Mouse (Mus musculus): ENCODE measurements at regions not wholly inside any gene's neighbourhood (a gene's known extent, or its start where the extent isn't known, plus 50 kb on each side); places are given as distances from the start of the nearest gene placed in this dataset.

DNA sequence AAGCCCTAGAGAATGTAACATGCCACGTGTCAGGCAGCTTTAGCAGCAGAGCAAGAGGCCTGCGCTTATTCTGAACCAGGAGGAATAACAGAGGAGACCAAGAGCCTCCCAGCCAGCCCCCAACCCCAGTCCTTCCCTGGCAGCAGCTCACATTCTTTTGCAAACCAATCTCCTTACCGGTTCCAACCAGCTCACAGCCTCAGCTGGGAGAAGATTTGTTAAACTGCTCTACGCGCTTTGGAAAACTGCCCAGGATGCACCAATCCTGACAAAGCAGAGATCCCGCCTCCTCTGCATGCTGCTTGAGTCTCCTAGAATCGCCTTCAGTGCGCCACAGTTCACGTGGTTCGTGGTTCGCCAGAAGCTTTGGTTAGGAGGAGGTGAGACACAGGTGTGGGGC lies 51.8 kb downstream of the Gm9376 start:
- Histone ChIP-seq H3K27ac (ENCODE audit: low read length) (no peak overlapping the region), H3K4me3 (replicated peaks; ENCODE audit: low read length) (no peak overlapping the region), H3K4me2 (ENCODE audit: low read depth, low read length) (no peak overlapping the region), H3K9me3 (replicated peaks; ENCODE audit: control insufficient read depth, low read length) (no peaks in the 10 kb centered on the region), H3K4me1 (ENCODE audit: control insufficient read depth, insufficient read depth, low read length) (peaks cover 4% of the 10 kb centered on the region; the same call in 1 of the 2 replicates), H3K27me3 (ENCODE audit: control insufficient read depth, insufficient read depth, low read length) (peaks cover 7% of the 10 kb centered on the region), H3K36me3 (ENCODE audit: control insufficient read depth, insufficient read depth, low read length) (no peaks in the 10 kb centered on the region), H3K9ac (ENCODE audit: low read length) (no peak overlapping the region)
- no peak for ATAC-seq (ENCODE audit: insufficient read depth, low FRiP score)
- 55% methylated on average over 11 of the region's 11 CpGs for WGBS

DNA sequence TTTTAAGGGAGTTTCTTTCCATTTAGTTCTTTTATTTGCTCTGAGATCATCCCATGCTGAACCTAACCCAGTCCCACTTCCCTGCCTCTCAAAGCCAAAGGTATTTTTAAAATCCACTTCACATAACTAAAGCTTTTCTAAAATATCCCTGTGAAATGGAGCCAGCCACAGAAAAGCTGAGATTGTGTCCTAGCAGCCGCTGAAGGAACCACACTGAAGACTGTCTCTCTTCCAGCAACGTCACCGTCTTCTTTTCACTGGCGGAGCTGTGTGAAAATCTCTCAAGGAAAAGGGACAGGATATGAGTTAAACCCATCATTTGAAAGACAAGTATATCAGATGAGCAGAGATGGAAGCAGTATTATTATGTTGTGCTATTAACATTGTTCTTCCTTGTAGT lies 53.3 kb downstream of the Gm9376 start:
- no peak for ATAC-seq (ENCODE audit: insufficient read depth, low FRiP score)
- H3K27me3 ChIP-seq (ENCODE audit: control insufficient read depth, insufficient read depth, low read length) = peaks cover 7% of the 10 kb centered on the region
- no peak overlapping the region for H3K9ac ChIP-seq (ENCODE audit: low read length)
- no peaks in the 10 kb centered on the region for H3K36me3 ChIP-seq (ENCODE audit: control insufficient read depth, insufficient read depth, low read length)
- H3K4me2 ChIP-seq (ENCODE audit: low read depth, low read length) = no peak overlapping the region
- H3K27ac ChIP-seq (ENCODE audit: low read length) = no peak overlapping the region
- no peak overlapping the region for H3K4me3 ChIP-seq (replicated peaks; ENCODE audit: low read length)
- peaks cover 4% of the 10 kb centered on the region; the same call in 1 of the 2 replicates for H3K4me1 ChIP-seq (ENCODE audit: control insufficient read depth, insufficient read depth, low read length)
- WGBS = 88% methylated on average over 4 of the region's 4 CpGs
- H3K9me3 ChIP-seq (replicated peaks; ENCODE audit: control insufficient read depth, low read length) = no peaks in the 10 kb centered on the region

DNA sequence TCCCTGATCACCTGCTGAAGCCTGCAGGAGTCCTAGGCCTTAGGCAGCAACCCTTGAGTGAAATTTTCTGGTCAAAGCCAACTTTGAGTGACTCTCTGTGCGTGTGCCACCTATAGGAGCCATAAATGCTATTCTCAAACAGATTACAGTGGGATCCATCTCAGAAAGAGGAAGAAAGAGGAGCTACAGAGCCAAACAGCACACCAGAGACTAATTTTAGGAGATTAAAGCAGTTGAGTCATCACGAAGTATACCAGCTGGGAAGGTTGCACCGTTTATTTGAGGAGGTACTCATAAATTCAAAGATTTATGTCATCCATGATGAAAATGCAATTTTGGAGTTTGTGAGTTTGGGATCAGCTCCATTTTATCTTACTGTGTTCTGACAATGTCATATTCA lies 54.3 kb downstream of the Gm9376 start:
- Histone ChIP-seq H3K9ac (ENCODE audit: low read length) (no peak overlapping the region), H3K4me3 (replicated peaks; ENCODE audit: low read length) (no peak overlapping the region), H3K4me1 (ENCODE audit: control insufficient read depth, insufficient read depth, low read length) (peaks cover 4% of the 10 kb centered on the region; the same call in 1 of the 2 replicates), H3K27me3 (ENCODE audit: control insufficient read depth, insufficient read depth, low read length) (peaks cover 7% of the 10 kb centered on the region), H3K9me3 (replicated peaks; ENCODE audit: control insufficient read depth, low read length) (no peaks in the 10 kb centered on the region), H3K27ac (ENCODE audit: low read length) (no peak overlapping the region), H3K4me2 (ENCODE audit: low read depth, low read length) (no peak overlapping the region), H3K36me3 (ENCODE audit: control insufficient read depth, insufficient read depth, low read length) (no peaks in the 10 kb centered on the region)
- no peak for ATAC-seq (ENCODE audit: insufficient read depth, low FRiP score)
- 67% methylated on average over 3 of the region's 3 CpGs for WGBS

DNA sequence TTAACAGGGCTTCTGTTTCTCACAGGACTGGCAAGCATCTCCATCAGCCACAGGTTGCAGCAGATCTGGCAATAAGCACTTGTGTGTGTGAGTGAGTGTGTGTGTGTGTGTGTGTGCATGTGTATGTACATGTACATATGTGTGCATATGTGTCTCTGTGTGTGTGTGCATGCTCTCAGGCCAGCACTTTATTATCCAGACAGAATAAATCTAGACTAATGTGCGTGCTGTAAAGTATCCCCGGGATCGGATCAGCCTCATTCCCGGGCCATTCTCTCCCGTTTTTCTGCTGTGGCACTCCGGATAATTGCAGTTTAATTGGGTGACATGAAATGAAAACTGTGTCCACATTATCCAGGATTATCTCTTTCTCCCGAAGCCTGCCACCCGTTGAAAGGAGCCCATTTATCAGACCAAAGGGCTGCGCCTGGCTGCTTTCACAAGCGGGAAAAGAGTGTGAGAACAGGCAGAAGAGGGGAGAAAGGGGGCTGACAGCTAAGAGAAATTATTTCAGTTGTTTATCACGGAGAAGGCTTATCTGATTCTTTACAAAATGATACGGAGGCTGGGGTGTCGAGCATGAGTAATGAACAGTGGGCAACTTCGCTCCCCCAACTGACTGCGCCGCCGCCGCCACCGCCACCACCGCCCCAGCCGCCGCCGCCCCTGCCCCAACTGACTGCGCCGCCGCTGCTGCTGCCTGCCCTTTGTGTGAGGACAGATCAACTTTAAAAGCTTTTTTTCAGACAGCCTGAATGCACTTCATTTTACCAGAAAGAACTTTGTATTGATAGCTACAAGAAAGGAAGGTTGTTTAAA lies 55.5 kb downstream of the Gm9376 start:
- no peaks in the 10 kb centered on the region for H3K36me3 ChIP-seq (ENCODE audit: control insufficient read depth, insufficient read depth, low read length)
- ATAC-seq (ENCODE audit: insufficient read depth, low FRiP score) = no peak
- peak overlapping the region; percentile 48 for H3K4me2 ChIP-seq (ENCODE audit: low read depth, low read length)
- WGBS = 14% methylated on average over 26 of the region's 26 CpGs
- H3K9me3 ChIP-seq (replicated peaks; ENCODE audit: control insufficient read depth, low read length) = no peaks in the 10 kb centered on the region
- H3K4me1 ChIP-seq (ENCODE audit: control insufficient read depth, insufficient read depth, low read length) = peaks cover 4% of the 10 kb centered on the region; the same call in 1 of the 2 replicates
- peaks cover 7% of the 10 kb centered on the region for H3K27me3 ChIP-seq (ENCODE audit: control insufficient read depth, insufficient read depth, low read length)
- peak overlapping the region; percentile 16 for H3K9ac ChIP-seq (ENCODE audit: low read length)
- no peak overlapping the region for H3K27ac ChIP-seq (ENCODE audit: low read length)
- peak overlapping the region; percentile 28 for H3K4me3 ChIP-seq (replicated peaks; ENCODE audit: low read length)

DNA sequence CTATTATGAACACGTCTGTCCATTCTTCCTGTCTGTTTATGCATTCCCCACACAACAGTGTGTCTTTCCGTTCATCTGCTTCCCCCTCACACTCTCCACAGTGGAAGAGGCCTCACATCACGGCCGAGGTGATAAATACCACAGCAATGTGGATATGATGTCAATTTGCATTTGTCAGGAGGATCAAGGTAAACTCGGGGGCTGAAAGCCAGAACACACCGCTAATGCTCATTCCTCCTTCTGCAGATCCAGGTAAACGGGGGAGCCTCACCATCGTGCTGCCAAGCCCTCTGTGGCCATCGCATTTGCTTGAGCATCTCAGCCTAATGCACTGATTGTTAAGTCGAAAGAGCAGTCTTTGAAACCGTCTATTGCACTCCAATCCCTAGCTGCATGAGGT lies 56.1 kb downstream of the Gm9376 start:
- Histone ChIP-seq H3K4me2 (ENCODE audit: low read depth, low read length) (peak overlapping the region; percentile 48), H3K9ac (ENCODE audit: low read length) (no peak overlapping the region), H3K4me1 (ENCODE audit: control insufficient read depth, insufficient read depth, low read length) (peaks cover 4% of the 10 kb centered on the region; the same call in 1 of the 2 replicates), H3K36me3 (ENCODE audit: control insufficient read depth, insufficient read depth, low read length) (no peaks in the 10 kb centered on the region), H3K27ac (ENCODE audit: low read length) (no peak overlapping the region), H3K9me3 (replicated peaks; ENCODE audit: control insufficient read depth, low read length) (no peaks in the 10 kb centered on the region), H3K27me3 (ENCODE audit: control insufficient read depth, insufficient read depth, low read length) (peaks cover 7% of the 10 kb centered on the region), H3K4me3 (replicated peaks; ENCODE audit: low read length) (peak overlapping the region; percentile 28)
- no peak for ATAC-seq (ENCODE audit: insufficient read depth, low FRiP score)
- WGBS = 20% methylated on average over 11 of the region's 11 CpGs

DNA sequence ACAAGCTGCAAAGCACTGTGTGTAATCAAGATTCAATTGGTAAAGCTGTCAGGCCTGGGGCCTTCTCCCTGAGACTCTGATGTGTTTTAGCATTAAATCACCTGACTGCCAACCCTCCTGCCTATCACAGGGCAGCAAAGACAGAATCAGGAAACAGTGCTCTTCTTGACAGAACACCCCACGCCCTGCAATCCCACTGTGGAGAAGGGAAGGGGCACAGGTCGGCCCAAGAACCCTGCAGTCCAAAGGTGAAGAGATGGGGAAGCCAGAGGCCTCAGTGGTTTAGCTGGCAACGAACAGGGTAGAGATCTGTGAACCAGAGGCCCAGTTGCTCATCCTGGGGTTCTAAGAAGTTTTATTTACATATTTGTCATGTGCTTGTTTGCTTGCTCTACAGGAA lies 71.3 kb downstream of the Gm9376 start:
- Histone ChIP-seq H3K27me3 (ENCODE audit: control insufficient read depth, insufficient read depth, low read length) (no peaks in the 10 kb centered on the region), H3K36me3 (ENCODE audit: control insufficient read depth, insufficient read depth, low read length) (no peaks in the 10 kb centered on the region), H3K9me3 (replicated peaks; ENCODE audit: control insufficient read depth, low read length) (no peaks in the 10 kb centered on the region), H3K4me2 (ENCODE audit: low read depth, low read length) (no peak overlapping the region), H3K4me3 (replicated peaks; ENCODE audit: low read length) (no peak overlapping the region), H3K4me1 (ENCODE audit: control insufficient read depth, insufficient read depth, low read length) (no peaks in the 10 kb centered on the region), H3K27ac (ENCODE audit: low read length) (no peak overlapping the region), H3K9ac (ENCODE audit: low read length) (no peak overlapping the region)
- WGBS = 64% methylated on average over 3 of the region's 3 CpGs
- no peak for ATAC-seq (ENCODE audit: insufficient read depth, low FRiP score)

DNA sequence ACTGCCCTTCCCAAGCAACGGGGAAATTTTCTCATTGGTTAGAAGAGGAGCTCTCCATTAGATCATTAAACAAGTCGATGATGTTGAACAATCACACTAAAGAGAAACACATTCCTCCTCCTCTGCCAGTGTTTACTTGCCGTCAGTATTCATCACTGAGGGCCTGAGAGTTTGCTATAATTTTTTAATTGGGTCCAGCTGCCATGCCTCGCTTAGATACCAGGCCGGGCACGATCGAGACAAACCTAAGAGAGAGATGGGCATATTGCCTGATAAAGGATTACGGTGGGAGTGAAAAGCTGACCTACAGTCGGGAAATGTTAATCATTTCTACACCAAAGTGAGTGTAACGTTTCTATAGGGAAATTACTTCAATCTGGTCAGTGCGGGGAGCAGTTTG lies 96.2 kb downstream of the Gm9376 start:
- no peaks in the 10 kb centered on the region for H3K36me3 ChIP-seq (ENCODE audit: control insufficient read depth, insufficient read depth, low read length)
- no peak for ATAC-seq (ENCODE audit: insufficient read depth, low FRiP score)
- 51% methylated on average over 11 of the region's 11 CpGs for WGBS
- no peaks in the 10 kb centered on the region for H3K4me1 ChIP-seq (ENCODE audit: control insufficient read depth, insufficient read depth, low read length)
- no peaks in the 10 kb centered on the region for H3K27me3 ChIP-seq (ENCODE audit: control insufficient read depth, insufficient read depth, low read length)
- no peak overlapping the region for H3K4me3 ChIP-seq (replicated peaks; ENCODE audit: low read length)
- no peaks in the 10 kb centered on the region for H3K9me3 ChIP-seq (replicated peaks; ENCODE audit: control insufficient read depth, low read length)
- no peak overlapping the region for H3K27ac ChIP-seq (ENCODE audit: low read length)
- H3K9ac ChIP-seq (ENCODE audit: low read length) = no peak overlapping the region
- no peak overlapping the region for H3K4me2 ChIP-seq (ENCODE audit: low read depth, low read length)

DNA sequence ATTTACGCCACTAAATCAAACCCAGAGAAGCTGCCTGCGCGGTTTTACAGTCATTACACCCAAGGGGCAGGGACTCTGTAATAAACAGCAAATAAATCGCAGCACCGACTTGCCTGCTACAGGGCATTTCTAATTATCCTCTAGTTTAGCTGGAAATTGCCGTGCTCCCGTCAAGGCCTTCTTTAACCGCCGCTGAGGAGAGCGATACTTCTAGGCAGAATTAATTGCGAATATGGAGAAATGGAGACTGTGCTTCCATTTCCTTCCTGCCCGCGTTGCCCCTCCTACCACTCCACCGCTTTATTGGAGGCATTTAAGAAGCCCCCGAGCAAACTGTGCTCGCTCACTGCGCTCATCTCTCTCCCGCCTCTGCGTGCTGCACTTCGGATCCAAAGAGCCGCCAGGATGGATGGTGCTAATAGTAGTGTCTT lies 96.6 kb downstream of the Gm9376 start:
- no peak overlapping the region for H3K4me2 ChIP-seq (ENCODE audit: low read depth, low read length)
- 76% methylated on average over 21 of the region's 21 CpGs for WGBS

DNA sequence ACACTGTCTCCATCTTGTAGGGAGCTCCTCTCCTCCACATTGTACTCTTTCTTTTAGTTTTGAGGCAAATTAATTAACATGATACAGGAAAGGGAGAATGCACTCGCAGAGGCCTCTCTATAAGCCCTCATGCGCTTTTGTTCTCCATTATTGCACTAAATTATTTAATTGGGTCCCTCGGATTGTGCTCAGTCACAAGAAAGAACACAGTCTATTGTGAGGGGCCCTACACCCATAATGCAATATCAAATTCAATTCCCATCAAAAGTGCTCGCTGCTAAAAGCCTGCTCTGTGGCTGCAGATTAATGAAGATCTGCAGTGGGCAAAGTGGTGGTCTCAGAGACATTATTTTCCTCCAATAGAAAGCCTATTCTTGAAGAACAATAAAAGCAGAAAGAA lies 99.8 kb downstream of the Gm9376 start:
- H3K27ac ChIP-seq (ENCODE audit: low read length) = no peak overlapping the region
- H3K9ac ChIP-seq (ENCODE audit: low read length) = no peak overlapping the region
- no peak for ATAC-seq (ENCODE audit: insufficient read depth, low FRiP score)
- H3K9me3 ChIP-seq (replicated peaks; ENCODE audit: control insufficient read depth, low read length) = no peaks in the 10 kb centered on the region
- WGBS = 88% methylated on average over 4 of the region's 4 CpGs
- peaks cover 13% of the 10 kb centered on the region; the same call in 1 of the 2 replicates for H3K4me1 ChIP-seq (ENCODE audit: control insufficient read depth, insufficient read depth, low read length)
- 0 out of 2 replicates have a peak, but pooled peaks cover 3% of the 10 kb centered on the region for H3K27me3 ChIP-seq (ENCODE audit: control insufficient read depth, insufficient read depth, low read length)
- H3K4me3 ChIP-seq (replicated peaks; ENCODE audit: low read length) = no peak overlapping the region
- no peak overlapping the region for H3K4me2 ChIP-seq (ENCODE audit: low read depth, low read length)
- no peaks in the 10 kb centered on the region for H3K36me3 ChIP-seq (ENCODE audit: control insufficient read depth, insufficient read depth, low read length)

More for the DNA sequence above, 96.6 kb downstream of the Gm9376 start:
- H3K27ac ChIP-seq (ENCODE audit: low read length) = no peak overlapping the region
- no peaks in the 10 kb centered on the region for H3K36me3 ChIP-seq (ENCODE audit: control insufficient read depth, insufficient read depth, low read length)
- no peak overlapping the region for H3K4me3 ChIP-seq (replicated peaks; ENCODE audit: low read length)
- ATAC-seq (ENCODE audit: insufficient read depth, low FRiP score) = no peak
- no peaks in the 10 kb centered on the region for H3K9me3 ChIP-seq (replicated peaks; ENCODE audit: control insufficient read depth, low read length)
- 0 out of 2 replicates have a peak, but pooled peaks cover under 1% of the 10 kb centered on the region for H3K4me1 ChIP-seq (ENCODE audit: control insufficient read depth, insufficient read depth, low read length)
- no peaks in the 10 kb centered on the region for H3K27me3 ChIP-seq (ENCODE audit: control insufficient read depth, insufficient read depth, low read length)
- no peak overlapping the region for H3K9ac ChIP-seq (ENCODE audit: low read length)

All from stomach, embryonic 16.5 days (tissue).